Mouse (Mus musculus): ENCODE measurements at regions not wholly inside any gene's neighbourhood (a gene's known extent, or its start where the extent isn't known, plus 50 kb on each side); places are given as distances from the start of the nearest gene placed in this dataset.
"Not testable (repeated sequence)": the region's sequence is repeated elsewhere in the genome, so short reads cannot be mapped to it uniquely, and the experiment has no call there.

DNA sequence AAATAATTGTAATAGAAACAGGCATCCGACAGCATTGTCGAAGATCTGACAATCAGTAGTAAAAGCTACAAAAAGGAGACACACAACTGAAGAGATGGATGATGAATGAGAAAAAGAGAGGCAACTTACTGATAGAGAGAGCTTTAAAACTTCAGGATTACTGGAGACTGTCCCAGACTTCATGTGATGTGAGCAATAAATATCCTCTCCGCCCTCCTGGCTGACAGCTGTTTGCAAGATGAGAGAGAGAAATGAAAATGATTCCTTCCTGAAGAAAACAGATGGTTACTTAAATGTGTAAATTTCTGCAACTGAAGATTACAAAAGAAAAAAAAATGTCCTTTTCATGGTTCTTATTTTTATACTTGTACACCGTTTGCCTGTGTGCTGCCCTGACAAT, 306.7 kb upstream of the Ncam2 start:
- no peak overlapping the region for H3K27ac ChIP-seq (ENCODE audit: low read depth, low read length)
- 89% methylated on average over 4 of the region's 4 CpGs for WGBS
- H3K4me1 ChIP-seq (ENCODE audit: control insufficient read depth, insufficient read depth, low read length) = no peaks in the 10 kb centered on the region

DNA sequence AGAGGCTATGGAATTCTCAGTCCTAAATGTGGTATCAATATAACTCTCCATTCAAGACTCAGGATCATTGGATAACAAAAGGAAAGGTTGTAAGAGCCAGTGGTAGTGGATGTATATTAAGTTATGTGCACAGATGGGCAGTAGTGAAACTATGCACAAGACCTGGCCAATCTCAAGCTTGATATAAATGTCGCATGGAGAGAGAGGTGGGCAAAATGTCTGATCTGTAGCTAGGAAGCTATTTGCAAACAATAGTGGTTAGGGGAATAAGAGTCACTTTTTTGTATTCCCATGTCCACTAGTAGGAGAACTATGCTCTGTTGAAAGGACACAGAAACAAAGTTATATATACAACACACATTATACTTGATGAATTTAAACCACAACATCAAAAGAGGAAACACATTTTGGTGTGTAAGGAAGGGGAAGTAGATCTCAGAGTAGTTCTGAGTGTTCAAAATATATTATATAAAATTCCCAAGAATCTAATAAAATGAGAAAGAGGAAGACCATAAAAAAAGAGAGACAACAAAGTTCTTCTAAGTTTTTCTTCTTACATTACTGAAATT, 279.7 kb upstream of the Ncam2 start:
- 100% methylated on average over 1 of the region's 1 CpGs for WGBS
- no peak overlapping the region for H3K27ac ChIP-seq (ENCODE audit: low read depth, low read length)
- no peak overlapping the region for H3K9ac ChIP-seq (ENCODE audit: low read length)
- no peak for DNase-seq (ENCODE audit: low spot score)
- no peaks in the 10 kb centered on the region for H3K4me1 ChIP-seq (ENCODE audit: control insufficient read depth, insufficient read depth, low read length)
- ATAC-seq = no peak
- H3K4me3 ChIP-seq (ENCODE audit: low read depth, low read length) = no peak overlapping the region
- no peak overlapping the region for H3K4me2 ChIP-seq (ENCODE audit: low read length)
- H3K9me3 ChIP-seq (replicated peaks; ENCODE audit: control insufficient read depth, low read length) = no peaks in the 10 kb centered on the region
- H3K27me3 ChIP-seq (replicated peaks; ENCODE audit: control insufficient read depth, insufficient read depth, low read length) = no peaks in the 10 kb centered on the region
- H3K36me3 ChIP-seq (ENCODE audit: control insufficient read depth, insufficient read depth, low read length) = no peaks in the 10 kb centered on the region

More for the DNA sequence above, 306.7 kb upstream of the Ncam2 start:
- no peak overlapping the region for H3K9ac ChIP-seq (ENCODE audit: low read length)
- H3K4me2 ChIP-seq (ENCODE audit: low read length) = no peak overlapping the region
- H3K4me3 ChIP-seq (ENCODE audit: low read depth, low read length) = no peak overlapping the region
- ATAC-seq (no peak), DNase-seq (ENCODE audit: low spot score) (peak; percentile 5)
- H3K9me3 ChIP-seq (replicated peaks; ENCODE audit: control insufficient read depth, low read length) = no peaks in the 10 kb centered on the region
- H3K27me3 ChIP-seq (replicated peaks; ENCODE audit: control insufficient read depth, insufficient read depth, low read length) = no peaks in the 10 kb centered on the region
- H3K36me3 ChIP-seq (ENCODE audit: control insufficient read depth, insufficient read depth, low read length) = no peaks in the 10 kb centered on the region

GRCm38 (mm10) chr16:80931017-80931416, 269.5 kb upstream of the Ncam2 start:
- DNase-seq (ENCODE audit: low spot score) = no peak

DNA sequence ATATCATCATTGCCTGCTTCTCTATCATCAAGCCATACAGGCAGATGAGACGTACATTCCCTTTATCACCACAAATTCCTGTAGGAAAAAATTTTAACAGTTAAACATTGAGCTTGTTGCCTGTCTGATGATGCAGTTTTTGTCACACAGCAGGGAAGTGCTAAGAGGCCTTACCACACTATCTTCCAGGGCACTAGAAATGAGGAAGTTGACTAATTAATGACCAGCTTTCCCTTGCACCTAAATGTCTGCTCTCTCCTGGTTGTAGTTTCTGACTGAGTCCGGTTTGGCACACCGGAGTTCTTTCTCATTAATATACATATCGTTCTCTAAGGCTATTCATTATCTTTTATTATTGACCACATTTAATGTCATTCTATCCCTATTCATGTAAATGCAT, 269.0 kb upstream of the Ncam2 start:
- ATAC-seq (no peak), DNase-seq (ENCODE audit: low spot score) (no peak)
- Histone ChIP-seq H3K9ac (ENCODE audit: low read length) (no peak overlapping the region), H3K9me3 (replicated peaks; ENCODE audit: control insufficient read depth, low read length) (no peaks in the 10 kb centered on the region), H3K27ac (ENCODE audit: low read depth, low read length) (no peak overlapping the region), H3K27me3 (replicated peaks; ENCODE audit: control insufficient read depth, insufficient read depth, low read length) (no peaks in the 10 kb centered on the region), H3K4me1 (ENCODE audit: control insufficient read depth, insufficient read depth, low read length) (no peaks in the 10 kb centered on the region), H3K36me3 (ENCODE audit: control insufficient read depth, insufficient read depth, low read length) (no peaks in the 10 kb centered on the region), H3K4me2 (ENCODE audit: low read length) (no peak overlapping the region), H3K4me3 (ENCODE audit: low read depth, low read length) (no peak overlapping the region)
- WGBS = 76% methylated on average over 4 of the region's 4 CpGs

More at GRCm38 (mm10) chr16:80931017-80931416, 269.5 kb upstream of the Ncam2 start:
- H3K4me2 ChIP-seq (ENCODE audit: low read length) = no peak overlapping the region
- H3K4me1 ChIP-seq (ENCODE audit: control insufficient read depth, insufficient read depth, low read length) = no peaks in the 10 kb centered on the region
- no peaks in the 10 kb centered on the region for H3K9me3 ChIP-seq (replicated peaks; ENCODE audit: control insufficient read depth, low read length)
- 64% methylated on average over 3 of the region's 3 CpGs for WGBS
- no peak overlapping the region for H3K27ac ChIP-seq (ENCODE audit: low read depth, low read length)
- H3K4me3 ChIP-seq (ENCODE audit: low read depth, low read length) = no peak overlapping the region
- no peaks in the 10 kb centered on the region for H3K36me3 ChIP-seq (ENCODE audit: control insufficient read depth, insufficient read depth, low read length)
- ATAC-seq = no peak
- no peak overlapping the region for H3K9ac ChIP-seq (ENCODE audit: low read length)
- no peaks in the 10 kb centered on the region for H3K27me3 ChIP-seq (replicated peaks; ENCODE audit: control insufficient read depth, insufficient read depth, low read length)

- H3K9me3 ChIP-seq (replicated peaks; ENCODE audit: control insufficient read depth, low read length) = no peaks in the 10 kb centered on the region
- ATAC-seq (no peak), DNase-seq (ENCODE audit: low spot score) (no peak)
- no peak overlapping the region for H3K4me3 ChIP-seq (ENCODE audit: low read depth, low read length)
- no peaks in the 10 kb centered on the region for H3K27me3 ChIP-seq (replicated peaks; ENCODE audit: control insufficient read depth, insufficient read depth, low read length)
- no peaks in the 10 kb centered on the region for H3K4me1 ChIP-seq (ENCODE audit: control insufficient read depth, insufficient read depth, low read length)
- WGBS = 96% methylated on average over 1 of the region's 1 CpGs
- no peak overlapping the region for H3K4me2 ChIP-seq (ENCODE audit: low read length)
- H3K9ac ChIP-seq (ENCODE audit: low read length) = no peak overlapping the region
- H3K27ac ChIP-seq (ENCODE audit: low read depth, low read length) = no peak overlapping the region
- no peaks in the 10 kb centered on the region for H3K36me3 ChIP-seq (ENCODE audit: control insufficient read depth, insufficient read depth, low read length)
Observed at GRCm38 (mm10) chr16:80935741-80936140, 264.8 kb upstream of the Ncam2 start.

GRCm38 (mm10) chr16:80962141-80962540, 238.4 kb upstream of the Ncam2 start:
- H3K9ac ChIP-seq (ENCODE audit: low read length) = no peak overlapping the region

GRCm38 (mm10) chr16:80981573-80982105, 218.9 kb upstream of the Ncam2 start:
- Histone ChIP-seq H3K27ac (ENCODE audit: low read depth, low read length) (no peak overlapping the region), H3K27me3 (replicated peaks; ENCODE audit: control insufficient read depth, insufficient read depth, low read length) (no peaks in the 10 kb centered on the region), H3K4me3 (ENCODE audit: low read depth, low read length) (no peak overlapping the region), H3K9me3 (replicated peaks; ENCODE audit: control insufficient read depth, low read length) (no peaks in the 10 kb centered on the region), H3K4me2 (ENCODE audit: low read length) (no peak overlapping the region), H3K4me1 (ENCODE audit: control insufficient read depth, insufficient read depth, low read length) (no peaks in the 10 kb centered on the region), H3K36me3 (ENCODE audit: control insufficient read depth, insufficient read depth, low read length) (no peaks in the 10 kb centered on the region), H3K9ac (ENCODE audit: low read length) (no peak overlapping the region)
- no peak for ATAC-seq
- DNase-seq (ENCODE audit: low spot score) = no peak
- WGBS = 12% methylated on average over 2 of the region's 2 CpGs

More at GRCm38 (mm10) chr16:80962141-80962540, 238.4 kb upstream of the Ncam2 start:
- no peaks in the 10 kb centered on the region for H3K36me3 ChIP-seq (ENCODE audit: control insufficient read depth, insufficient read depth, low read length)
- no peaks in the 10 kb centered on the region for H3K9me3 ChIP-seq (replicated peaks; ENCODE audit: control insufficient read depth, low read length)
- H3K4me3 ChIP-seq (ENCODE audit: low read depth, low read length) = no peak overlapping the region
- no peak for ATAC-seq
- no peak overlapping the region for H3K4me2 ChIP-seq (ENCODE audit: low read length)
- WGBS = 28% methylated on average over 2 of the region's 2 CpGs
- DNase-seq (ENCODE audit: low spot score) = no peak
- H3K27ac ChIP-seq (ENCODE audit: low read depth, low read length) = no peak overlapping the region
- H3K27me3 ChIP-seq (replicated peaks; ENCODE audit: control insufficient read depth, insufficient read depth, low read length) = no peaks in the 10 kb centered on the region
- H3K4me1 ChIP-seq (ENCODE audit: control insufficient read depth, insufficient read depth, low read length) = no peaks in the 10 kb centered on the region

DNA sequence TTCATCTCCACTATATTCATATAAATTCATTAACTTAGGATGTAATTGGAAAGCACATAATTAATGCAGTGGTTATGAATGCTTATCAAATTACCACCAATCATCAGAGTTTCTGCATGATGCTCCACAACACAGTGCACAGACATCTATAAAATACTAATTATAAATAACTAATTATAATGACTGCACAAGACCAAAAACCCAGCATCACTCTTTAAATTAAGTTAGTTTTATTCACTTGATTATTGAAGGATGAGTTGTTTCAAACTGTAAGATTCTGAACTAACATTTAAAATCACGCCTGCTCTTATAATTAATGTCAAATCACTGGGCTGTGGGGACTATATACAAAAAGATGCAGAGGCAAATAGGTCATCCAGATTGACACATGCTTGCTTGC, 212.7 kb upstream of the Ncam2 start:
- no peak for ATAC-seq
- H3K4me1 ChIP-seq (ENCODE audit: control insufficient read depth, insufficient read depth, low read length) = no peaks in the 10 kb centered on the region
- no peak overlapping the region for H3K27ac ChIP-seq (ENCODE audit: low read depth, low read length)
- no peak overlapping the region for H3K4me2 ChIP-seq (ENCODE audit: low read length)
- peak; percentile 2 for DNase-seq (ENCODE audit: low spot score)
- H3K9me3 ChIP-seq (replicated peaks; ENCODE audit: control insufficient read depth, low read length) = no peaks in the 10 kb centered on the region
- no peak overlapping the region for H3K9ac ChIP-seq (ENCODE audit: low read length)
- H3K36me3 ChIP-seq (ENCODE audit: control insufficient read depth, insufficient read depth, low read length) = no peaks in the 10 kb centered on the region
- no peak overlapping the region for H3K4me3 ChIP-seq (ENCODE audit: low read depth, low read length)
- 30% methylated on average over 1 of the region's 1 CpGs for WGBS
- no peaks in the 10 kb centered on the region for H3K27me3 ChIP-seq (replicated peaks; ENCODE audit: control insufficient read depth, insufficient read depth, low read length)

GRCm38 (mm10) chr16:81036831-81037230, 163.7 kb upstream of the Ncam2 start:
- not testable (repeated sequence) for H3K9ac ChIP-seq (ENCODE audit: low read length); H3K4me1 ChIP-seq (ENCODE audit: control insufficient read depth, insufficient read depth, low read length); H3K9me3 ChIP-seq (replicated peaks; ENCODE audit: control insufficient read depth, low read length); H3K27me3 ChIP-seq (replicated peaks; ENCODE audit: control insufficient read depth, insufficient read depth, low read length); H3K27ac ChIP-seq (ENCODE audit: low read depth, low read length); H3K36me3 ChIP-seq (ENCODE audit: control insufficient read depth, insufficient read depth, low read length); ATAC-seq; DNase-seq (ENCODE audit: low spot score); H3K4me3 ChIP-seq (ENCODE audit: low read depth, low read length); H3K4me2 ChIP-seq (ENCODE audit: low read length)
- 95% methylated on average over 5 of the region's 5 CpGs for WGBS
